Mouse (Mus musculus) heart, embryonic 16.5 days (tissue): ENCODE measurements around the gene Pdgfa. TPM values are rescaled to one million over a fixed set of nuclear protein-coding genes. Genes with fewer than 3 reads are reported as not detected.

Source experiments
- ATAC-seq: fragments of 200-750 bp; cut with Nextera tagmentation; replicated peaks from 2 replicates; pipeline ENCODE4 v1.8.0; 2017; ENCODE audit warnings: moderate number of reproducible peaks; ENCODE audit not compliant: insufficient read depth, low FRiP score; ENCODE audit errors: extremely low read depth
- H3K27ac ChIP-seq: fragments of 300-500 bp; sonication (generic); 2 replicates; pipeline ENCODE4 v1.5.1; 2014; ENCODE audit warnings: mild to moderate bottlenecking, low read length, control low read depth, moderate library complexity
- H3K27me3 ChIP-seq: fragments of 300-500 bp; sonication (generic); 2 replicates; pipeline ENCODE4 v1.6.1; 2014; ENCODE audit warnings: low read length, mixed read lengths; ENCODE audit not compliant: control insufficient read depth, insufficient read depth
- H3K36me3 ChIP-seq: fragments of 300-500 bp; sonication (generic); 2 replicates; pipeline ENCODE4 v1.6.1; 2014; ENCODE audit not compliant: control insufficient read depth, insufficient read depth
- H3K4me1 ChIP-seq: fragments of 300-500 bp; sonication (generic); 2 replicates; pipeline ENCODE4 v1.6.1; 2014; ENCODE audit warnings: low read length, mixed read lengths; ENCODE audit not compliant: control insufficient read depth, insufficient read depth
- H3K4me2 ChIP-seq: fragments of 300-500 bp; sonication (generic); 2 replicates; pipeline ENCODE4 v1.6.1; 2014; ENCODE audit warnings: low read depth, mild to moderate bottlenecking, control low read depth, low read length
- H3K4me3 ChIP-seq: fragments of 300-500 bp; sonication (generic); 2 replicates; pipeline ENCODE4 v1.5.1; 2014; ENCODE audit warnings: mild to moderate bottlenecking, control low read depth, low read length
- H3K9ac ChIP-seq: fragments of 300-500 bp; sonication (generic); 2 replicates; pipeline ENCODE4 v1.6.1; 2014; ENCODE audit warnings: low read length, control low read depth
- H3K9me3 ChIP-seq: fragments of 300-500 bp; sonication (generic); replicated peaks from 2 replicates; pipeline ENCODE4 v1.6.1; 2016; ENCODE audit warnings: low read length; ENCODE audit not compliant: control insufficient read depth
- WGBS: fragments of 180-500 bp; shearing (Covaris S2); extraction: QIAGEN DNeasy Blood & Tissue Kit; methylation state at CpG from one replicate; pipeline ENCODE4 v1.1.7; 2014; 5-methylcytosine and 5-hydroxymethylcytosine counted together
- polyA plus RNA-seq: library from polyadenylated mRNA; unstranded; fragments of >200 nt; fragmentation: Nextera tagmentation; extraction: Ambion mirVana; gene quantifications from 2 replicates; pipeline ENCODE4 v1.2.1, GENCODE M21; 2015

Pdgfa gene
- polyA plus RNA-seq, 1 experiment from 2014 or later = 54.0 TPM

DNA sequence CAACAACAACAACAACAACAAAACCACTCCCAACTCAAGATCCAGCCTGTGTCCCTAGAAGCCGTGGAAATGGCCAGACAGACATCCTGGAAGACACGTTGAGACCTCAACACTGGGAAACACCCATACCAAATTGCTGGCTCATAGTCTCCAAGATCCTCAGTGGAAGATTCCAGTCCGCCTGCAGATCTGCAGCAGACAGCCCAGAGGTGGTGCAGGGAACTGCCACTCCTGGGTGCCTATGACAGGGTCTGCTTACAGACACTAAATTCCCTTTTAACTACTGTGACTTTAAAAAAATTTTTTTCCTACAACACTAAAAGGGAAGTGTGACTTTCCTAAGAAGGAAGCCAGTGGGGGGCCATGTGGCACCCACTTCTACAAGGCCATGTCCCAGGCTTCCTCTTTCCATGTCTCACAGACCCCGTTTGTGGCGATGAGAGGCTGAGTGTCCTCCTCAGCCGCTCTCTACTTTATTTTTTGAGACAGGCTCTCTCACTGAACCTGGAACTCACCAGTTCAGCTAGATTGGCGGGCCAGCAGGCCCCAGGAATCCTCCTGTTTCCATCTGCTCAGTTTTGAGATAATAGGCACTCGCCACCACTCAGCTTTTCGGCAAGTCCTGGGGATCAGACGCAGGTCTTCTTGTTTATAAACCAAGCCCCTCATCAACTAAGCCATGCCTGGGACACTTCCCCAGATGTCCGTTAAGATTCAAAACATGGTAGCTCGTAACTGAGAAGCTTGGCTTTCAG, 27.4 kb upstream of the Pdgfa start:
- H3K9ac ChIP-seq = no peak overlapping the region
- H3K36me3 ChIP-seq = no peaks in the 10 kb centered on the region
- H3K9me3 ChIP-seq = no peaks in the 10 kb centered on the region
- H3K27ac ChIP-seq = no peak overlapping the region
- H3K4me2 ChIP-seq = no peak overlapping the region
- ATAC-seq = no peak
- WGBS = 44% methylated on average over 12 of the region's 12 CpGs
- H3K4me3 ChIP-seq = no peak overlapping the region
- H3K27me3 ChIP-seq = no peaks in the 10 kb centered on the region
- H3K4me1 ChIP-seq = 0 out of 2 replicates have a peak, but pooled peaks cover 2% of the 10 kb centered on the region

DNA sequence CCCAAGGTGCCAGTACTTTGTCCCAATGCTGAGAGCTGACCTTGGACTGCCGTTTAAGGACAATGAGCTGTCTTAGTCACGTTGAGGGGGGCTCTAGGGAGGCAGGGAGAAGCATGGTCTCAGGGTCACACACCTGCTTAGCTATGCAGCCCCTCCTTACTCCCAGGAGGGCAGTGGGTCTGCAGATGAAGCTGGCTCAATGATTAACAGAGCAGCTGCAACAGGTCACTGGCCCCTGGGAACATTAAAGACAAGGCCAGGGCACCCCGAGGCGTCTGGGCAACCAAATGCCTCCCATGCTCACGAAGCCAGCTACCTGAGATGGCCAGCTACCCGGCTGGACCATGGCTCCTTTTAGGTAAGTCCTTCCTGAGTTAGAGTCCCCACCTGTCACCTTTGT, 23.4 kb upstream of the Pdgfa start:
- WGBS = 69% methylated on average over 6 of the region's 6 CpGs
- H3K4me1 ChIP-seq = peaks cover 8% of the 10 kb centered on the region; the same call in 1 of the 2 replicates
- H3K27me3 ChIP-seq = no peaks in the 10 kb centered on the region
- H3K4me3 ChIP-seq = no peak overlapping the region
- no peak for ATAC-seq
- H3K27ac ChIP-seq = no peak overlapping the region
- no peak overlapping the region for H3K9ac ChIP-seq
- no peaks in the 10 kb centered on the region for H3K36me3 ChIP-seq
- no peak overlapping the region for H3K4me2 ChIP-seq
- no peaks in the 10 kb centered on the region for H3K9me3 ChIP-seq

DNA sequence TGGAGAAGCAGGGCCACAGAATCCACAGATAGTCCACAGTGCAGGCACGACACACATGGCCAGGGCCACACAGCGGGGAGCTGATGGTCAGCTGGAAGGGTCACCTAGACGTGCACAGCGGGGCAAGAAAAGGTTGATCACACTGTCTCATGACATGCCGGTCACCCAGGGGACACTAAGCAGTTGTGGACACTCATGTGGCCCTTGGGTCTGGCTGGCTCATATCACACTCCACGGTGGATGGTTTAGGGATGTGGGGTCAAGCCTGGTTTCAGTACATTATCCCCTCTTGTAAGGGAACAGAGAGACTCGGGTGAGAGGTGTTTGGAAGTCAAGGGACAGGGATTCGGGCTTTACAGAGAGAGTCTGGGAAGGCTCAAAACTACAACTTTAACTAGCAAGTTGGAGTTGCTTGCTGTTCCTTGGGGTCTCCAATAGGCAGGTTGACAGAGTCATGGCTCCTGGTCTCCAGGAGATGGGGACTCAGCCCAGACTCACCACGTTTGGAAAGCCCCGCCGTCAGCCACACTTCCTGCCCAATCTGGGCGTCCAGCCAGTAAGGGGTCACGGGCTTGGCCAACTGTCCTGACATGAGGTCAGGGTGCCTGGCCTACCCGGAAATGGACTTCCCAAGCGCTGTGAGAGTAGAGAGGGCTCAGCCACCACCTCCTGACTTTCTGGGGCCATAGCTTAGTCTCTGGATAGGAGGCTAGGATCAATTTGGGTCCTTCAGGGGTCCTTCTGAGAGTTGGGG, 20.4 kb upstream of the Pdgfa start:
- no peaks in the 10 kb centered on the region for H3K27me3 ChIP-seq
- H3K4me1 ChIP-seq = peaks cover 12% of the 10 kb centered on the region; the same call in 1 of the 2 replicates
- 63% methylated on average over 15 of the region's 15 CpGs for WGBS
- no peaks in the 10 kb centered on the region for H3K36me3 ChIP-seq
- no peak overlapping the region for H3K4me2 ChIP-seq
- no peak overlapping the region for H3K27ac ChIP-seq
- H3K9ac ChIP-seq = no peak overlapping the region
- ATAC-seq = peak; percentile 73; the same call in 1 of the 2 replicates
- H3K4me3 ChIP-seq = no peak overlapping the region
- no peaks in the 10 kb centered on the region for H3K9me3 ChIP-seq

DNA sequence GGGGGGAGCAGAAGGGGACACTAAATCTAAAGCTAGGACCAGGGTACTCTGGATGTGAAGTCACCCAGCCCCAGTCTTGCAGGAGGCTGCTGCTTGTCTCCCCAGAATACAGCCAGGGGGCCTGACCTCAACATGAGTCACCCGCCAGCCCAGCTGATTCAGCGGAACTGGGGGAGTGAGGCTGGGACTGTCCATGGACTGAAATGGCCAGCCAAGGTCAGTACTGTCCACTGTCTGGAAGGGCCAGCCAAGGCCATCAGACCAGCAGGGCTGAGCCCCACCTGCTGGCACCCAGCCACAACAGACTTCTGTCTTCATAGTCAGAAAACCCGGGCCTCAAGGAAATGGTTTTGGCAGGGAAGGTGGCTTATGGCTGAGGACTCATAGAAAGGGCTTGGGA, 17.9 kb upstream of the Pdgfa start:
- no peaks in the 10 kb centered on the region for H3K27me3 ChIP-seq
- ATAC-seq = peak; percentile 50; the same call in 1 of the 2 replicates
- H3K4me2 ChIP-seq = no peak overlapping the region
- H3K4me3 ChIP-seq = no peak overlapping the region
- H3K9me3 ChIP-seq = no peaks in the 10 kb centered on the region
- H3K4me1 ChIP-seq = peaks cover 12% of the 10 kb centered on the region; the same call in 1 of the 2 replicates
- H3K36me3 ChIP-seq = no peaks in the 10 kb centered on the region
- WGBS = 58% methylated on average over 3 of the region's 3 CpGs
- H3K9ac ChIP-seq = no peak overlapping the region
- no peak overlapping the region for H3K27ac ChIP-seq

DNA sequence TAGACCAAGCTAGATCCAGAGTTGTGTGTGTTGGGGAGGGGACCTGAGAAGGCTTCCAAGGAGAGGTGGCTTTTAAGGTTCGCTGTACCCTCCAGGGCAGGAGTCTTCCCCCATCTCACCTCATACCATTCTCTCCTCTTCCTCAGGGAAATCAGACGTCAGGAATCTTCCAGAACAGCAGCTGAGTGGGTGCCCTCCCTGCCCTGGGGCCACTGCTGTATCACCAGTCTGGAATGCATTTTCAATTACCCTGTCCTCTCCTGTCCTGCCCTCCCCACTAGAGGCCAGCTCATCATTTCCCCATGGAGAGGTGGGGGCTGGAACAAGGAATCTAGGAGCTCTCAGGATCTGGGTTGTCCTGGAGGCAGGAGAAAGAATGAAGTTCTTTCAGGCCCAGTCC, 13.5 kb upstream of the Pdgfa start:
- Histone ChIP-seq H3K4me2 (no peak overlapping the region), H3K4me3 (no peak overlapping the region), H3K27ac (no peak overlapping the region), H3K9ac (no peak overlapping the region), H3K27me3 (peaks cover 3% of the 10 kb centered on the region; the same call in 1 of the 2 replicates), H3K4me1 (peaks cover 6% of the 10 kb centered on the region; the same call in 1 of the 2 replicates), H3K9me3 (no peaks in the 10 kb centered on the region), H3K36me3 (no peaks in the 10 kb centered on the region)
- 48% methylated on average over 2 of the region's 2 CpGs for WGBS
- no peak for ATAC-seq

DNA sequence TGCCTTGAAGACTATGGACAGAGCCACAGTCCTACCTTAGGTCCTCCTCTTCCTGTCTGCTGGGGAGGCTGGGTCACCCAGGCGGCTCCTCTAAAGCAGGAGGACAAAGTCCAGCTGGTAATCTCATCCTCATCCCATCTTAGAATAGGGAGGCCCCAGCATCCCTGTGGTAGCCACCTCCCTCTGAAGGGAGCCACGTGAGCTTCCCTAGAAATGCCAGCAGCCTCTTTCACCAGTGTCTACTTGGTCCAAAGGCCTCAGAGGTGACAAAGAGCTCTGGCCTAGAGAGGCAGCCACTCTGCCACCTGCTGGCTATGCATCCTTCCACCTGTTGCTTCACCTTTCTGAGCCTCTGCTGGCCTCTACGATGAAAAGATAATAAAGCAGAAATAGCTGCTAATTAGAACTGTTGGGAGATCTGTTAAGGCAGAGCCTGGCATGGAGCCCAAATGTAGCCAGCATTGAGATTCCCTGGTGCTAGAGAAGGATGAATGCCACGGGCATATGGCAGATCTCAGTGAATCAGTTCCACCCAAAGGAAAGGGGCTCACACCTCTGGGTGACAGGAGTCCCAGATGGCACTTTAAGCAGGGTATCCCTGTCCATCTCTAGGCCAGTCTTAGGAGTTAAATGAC, 10.1 kb upstream of the Pdgfa start:
- no peaks in the 10 kb centered on the region; the same call in 1 of the 2 replicates for H3K9me3 ChIP-seq
- WGBS = 60% methylated on average over 4 of the region's 4 CpGs
- H3K27me3 ChIP-seq = peaks cover 3% of the 10 kb centered on the region; the same call in 1 of the 2 replicates
- H3K36me3 ChIP-seq = no peaks in the 10 kb centered on the region
- H3K4me2 ChIP-seq = no peak overlapping the region
- ATAC-seq = no peak
- H3K4me3 ChIP-seq = no peak overlapping the region
- no peak overlapping the region for H3K27ac ChIP-seq
- H3K9ac ChIP-seq = no peak overlapping the region
- no peaks in the 10 kb centered on the region for H3K4me1 ChIP-seq

DNA sequence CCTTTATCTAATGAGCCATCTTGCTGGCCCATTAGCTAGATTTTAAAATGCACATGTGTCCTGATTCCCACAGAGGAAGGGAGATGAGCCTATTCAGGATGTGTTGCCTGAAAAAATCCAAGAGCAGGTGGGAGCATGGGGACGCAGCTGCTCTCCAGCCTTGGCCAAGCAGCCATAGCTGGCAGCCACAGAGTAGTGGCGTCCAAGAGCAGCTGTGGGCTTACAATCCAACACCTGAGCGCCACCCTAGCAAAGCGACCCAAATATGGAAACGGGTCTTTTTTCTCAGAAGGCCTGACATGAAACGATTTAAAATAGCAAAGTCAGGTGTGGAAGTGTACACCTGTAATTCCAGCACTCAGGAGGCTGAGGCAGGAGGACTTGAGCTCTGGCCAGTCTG, 7.4 kb upstream of the Pdgfa start:
- Histone ChIP-seq H3K9ac (no peak overlapping the region), H3K27me3 (peaks cover 6% of the 10 kb centered on the region; the same call in 1 of the 2 replicates), H3K4me1 (peaks cover 4% of the 10 kb centered on the region), H3K36me3 (no peaks in the 10 kb centered on the region), H3K4me2 (no peak overlapping the region), H3K4me3 (no peak overlapping the region), H3K27ac (no peak overlapping the region), H3K9me3 (peaks cover 3% of the 10 kb centered on the region)
- WGBS = 76% methylated on average over 6 of the region's 6 CpGs
- ATAC-seq = no peak

DNA sequence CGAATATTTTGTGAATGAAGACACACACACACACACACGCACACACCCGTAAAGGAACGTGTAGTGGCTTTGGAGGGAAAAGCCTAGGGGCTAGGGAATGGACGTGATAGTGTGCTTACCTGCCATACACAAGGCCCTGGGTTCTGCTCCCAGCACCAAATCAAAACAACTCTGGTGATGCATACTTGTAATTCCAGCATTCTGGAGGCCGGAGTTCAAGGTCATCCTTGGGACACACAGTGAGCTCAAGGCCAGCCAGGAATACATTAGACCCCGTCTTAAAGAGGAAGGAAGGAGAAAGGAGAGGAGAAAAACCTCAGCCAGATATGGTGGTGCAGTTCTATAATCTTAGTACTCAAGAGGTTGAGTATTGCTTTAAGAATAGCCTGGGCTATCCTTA, 2.5 kb upstream of the Pdgfa start:
- no peaks in the 10 kb centered on the region for H3K36me3 ChIP-seq
- no peak overlapping the region for H3K9ac ChIP-seq
- H3K9me3 ChIP-seq = peaks cover 3% of the 10 kb centered on the region
- H3K27ac ChIP-seq = no peak overlapping the region
- peaks cover 11% of the 10 kb centered on the region for H3K27me3 ChIP-seq
- peaks cover 31% of the 10 kb centered on the region for H3K4me1 ChIP-seq
- WGBS = 71% methylated on average over 7 of the region's 7 CpGs
- no peak for ATAC-seq
- H3K4me3 ChIP-seq = no peak overlapping the region
- H3K4me2 ChIP-seq = no peak overlapping the region
